Mouse (Mus musculus) small intestine, adult 2 months (tissue): ENCODE data around the gene Extl1.

Experiments
- CTCF ChIP-seq: fragments of 200-500 bp; IDR thresholded peaks from 2 replicates; pipeline ENCODE4 v1.5.1; 2012; ENCODE audit warnings: low read depth, mild to moderate bottlenecking, control low read depth, inconsistent platforms, low read length, moderate library complexity, mixed read lengths; ENCODE audit not compliant: insufficient replicate concordance, insufficient read length; ENCODE audit errors: extremely low read depth
- POLR2A ChIP-seq: fragments of 200-500 bp; IDR thresholded peaks from 2 replicates; pipeline ENCODE4 v1.6.1; 2012; ENCODE audit warnings: low read depth, mild to moderate bottlenecking, control low read depth, inconsistent platforms, low read length, moderate library complexity

GRCm38 (mm10) chr4:134315470-134315869, 68.2 kb downstream of the Extl1 start:
- TF ChIP-seq CTCF, result no peak
- no peak for TF ChIP-seq POLR2A
